Mouse (Mus musculus) inflammation-experienced regulatory T-cells, adult 6 months (primary cell): ENCODE measurements around the gene Tubb4b. TPM values are rescaled to one million over a fixed set of nuclear protein-coding genes. Genes with fewer than 3 reads are reported as not detected.

Experiments
- ATAC-seq: one replicate; pipeline ENCODE4 v1.8.0; 2017
- polyA plus RNA-seq, 3 experiments: library from polyadenylated mRNA; unstranded; fragments of 100-300 nt; shearing (Covaris generic); gene quantifications; one replicate each; pipeline ENCODE4 v1.2.1; 2017

The Tubb4b gene
- polyA plus RNA-seq, 3 experiments from 2014 or later: 90.3 to 208 (median 96.5) TPM

DNA sequence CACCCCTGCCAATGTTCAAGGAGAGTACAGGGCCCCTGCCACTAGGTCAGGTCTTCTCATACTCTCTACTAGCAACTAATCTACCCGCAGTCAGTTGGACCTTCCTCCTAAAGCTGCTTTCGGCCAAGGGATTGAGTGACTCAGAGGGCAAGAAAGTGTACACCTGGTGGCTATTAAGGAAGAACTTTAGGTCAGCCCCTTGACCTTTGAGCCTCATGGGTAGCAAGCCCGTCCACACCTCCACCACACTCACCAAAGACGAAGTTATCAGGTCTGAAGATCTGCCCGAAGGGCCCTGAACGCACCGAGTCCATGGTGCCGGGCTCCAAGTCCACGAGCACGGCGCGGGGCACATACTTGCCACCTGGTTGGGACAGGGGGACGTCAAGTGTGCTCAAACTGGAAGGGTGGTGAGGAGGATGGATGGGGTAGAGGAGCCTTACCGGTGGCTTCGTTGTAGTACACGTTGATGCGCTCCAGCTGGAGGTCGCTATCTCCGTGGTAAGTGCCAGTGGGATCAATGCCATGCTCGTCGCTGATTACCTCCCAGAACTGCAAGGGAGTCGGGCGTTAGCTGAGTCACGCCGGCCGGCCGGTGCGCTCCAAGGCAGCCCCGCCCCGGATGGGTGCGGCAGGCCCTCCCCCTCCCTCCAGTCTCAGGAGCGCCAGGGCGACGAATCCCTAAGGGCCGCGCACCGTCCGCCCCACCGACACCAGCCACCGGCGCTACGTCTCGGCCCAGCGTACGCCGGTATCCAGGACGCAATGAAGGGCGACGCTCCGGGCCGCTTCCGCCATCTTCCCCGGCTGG is 616 bp downstream of the Tubb4b start:
- ATAC-seq: peak; percentile 9

DNA sequence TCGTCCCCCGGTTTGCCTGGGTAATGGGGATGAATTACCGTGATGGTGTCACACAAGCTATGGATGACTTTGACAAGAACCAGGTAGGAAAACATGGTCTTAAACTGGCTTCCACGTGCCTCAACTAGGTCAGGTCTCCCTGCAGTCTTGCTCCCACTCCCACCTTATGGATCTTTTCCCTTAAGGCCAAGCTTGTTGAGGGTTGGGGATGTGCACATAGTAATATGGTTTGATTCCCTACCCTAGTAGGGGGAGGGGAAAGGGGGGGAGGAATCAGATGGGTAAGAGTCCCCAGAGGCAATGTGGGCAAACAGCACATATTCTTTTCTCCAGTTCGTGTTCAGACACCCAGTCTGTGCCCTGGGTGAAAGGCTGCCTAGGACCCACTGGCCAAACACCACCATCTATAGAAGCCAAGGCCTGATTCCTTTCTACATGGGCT is 3.1 kb downstream of the Tubb4b start:
- ATAC-seq: no peak

DNA sequence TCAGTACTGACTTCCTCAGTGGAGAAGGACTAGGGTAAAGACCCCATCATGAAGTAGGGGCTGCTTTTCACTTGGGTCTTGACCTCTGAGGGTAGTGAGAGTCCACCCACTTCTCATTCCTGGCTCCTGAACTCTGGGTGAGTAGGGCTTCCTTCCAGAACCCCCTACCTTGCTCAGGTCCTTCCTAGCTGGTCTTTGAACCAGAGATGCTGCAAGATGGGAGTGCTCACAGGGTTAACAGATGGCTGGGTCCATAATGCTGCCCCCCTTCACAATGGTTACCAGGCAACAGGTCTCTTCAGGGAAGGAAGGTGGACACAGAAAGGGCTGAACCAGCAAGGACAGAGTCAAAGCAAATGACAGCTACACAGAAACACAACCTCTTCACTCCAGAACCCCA is 6.1 kb downstream of the Tubb4b start, which contains the start of gene Fam166a:
Gene Fam166a, plus strand, starts transcription at position 301 of the 400 bp plus-strand sequence.
- no peak for ATAC-seq

DNA sequence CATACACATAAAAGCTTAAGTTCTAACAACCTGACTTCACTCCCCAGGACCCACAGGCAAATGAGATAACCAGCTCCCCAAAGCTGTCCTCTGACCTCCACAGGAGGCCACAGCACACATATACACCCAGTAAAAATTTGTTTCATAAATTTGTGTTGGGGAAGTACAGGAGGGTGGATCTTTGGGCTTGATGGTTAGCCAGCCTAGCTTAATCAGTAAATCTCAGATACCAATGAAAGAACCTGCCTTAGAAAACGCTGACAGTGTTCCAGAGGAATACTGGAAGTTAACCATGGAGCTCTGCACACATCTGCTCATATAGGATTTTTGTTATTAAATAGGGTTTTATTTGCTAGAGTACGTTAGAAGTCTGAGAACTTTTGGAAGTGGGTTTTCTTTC is 6.8 kb downstream of the Tubb4b start:
- no peak for ATAC-seq

DNA sequence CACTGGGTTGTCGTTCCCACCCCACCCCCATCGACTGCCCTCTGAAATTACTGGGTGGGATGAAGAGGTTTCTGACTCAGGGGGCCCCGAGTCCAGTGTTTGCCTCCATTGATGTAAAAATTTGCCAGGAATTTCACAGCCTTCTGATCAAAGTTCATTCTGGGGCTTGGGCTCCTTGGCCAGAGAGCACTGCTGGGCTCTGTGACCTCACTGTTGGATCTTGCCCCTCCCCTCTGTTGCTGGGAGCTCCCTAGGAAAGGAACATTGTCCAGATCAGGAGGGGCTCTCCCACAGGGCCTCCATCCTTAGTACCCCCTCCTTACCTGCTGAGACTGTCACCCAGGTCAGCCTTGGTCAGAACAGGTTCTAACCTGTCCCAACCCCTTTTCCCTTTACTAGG is 10.1 kb downstream of the Tubb4b start, which contains the start of gene Stpg3:
Gene Stpg3, minus strand, starts transcription at position 194 of the 400 bp plus-strand sequence.
- no peak for ATAC-seq

DNA sequence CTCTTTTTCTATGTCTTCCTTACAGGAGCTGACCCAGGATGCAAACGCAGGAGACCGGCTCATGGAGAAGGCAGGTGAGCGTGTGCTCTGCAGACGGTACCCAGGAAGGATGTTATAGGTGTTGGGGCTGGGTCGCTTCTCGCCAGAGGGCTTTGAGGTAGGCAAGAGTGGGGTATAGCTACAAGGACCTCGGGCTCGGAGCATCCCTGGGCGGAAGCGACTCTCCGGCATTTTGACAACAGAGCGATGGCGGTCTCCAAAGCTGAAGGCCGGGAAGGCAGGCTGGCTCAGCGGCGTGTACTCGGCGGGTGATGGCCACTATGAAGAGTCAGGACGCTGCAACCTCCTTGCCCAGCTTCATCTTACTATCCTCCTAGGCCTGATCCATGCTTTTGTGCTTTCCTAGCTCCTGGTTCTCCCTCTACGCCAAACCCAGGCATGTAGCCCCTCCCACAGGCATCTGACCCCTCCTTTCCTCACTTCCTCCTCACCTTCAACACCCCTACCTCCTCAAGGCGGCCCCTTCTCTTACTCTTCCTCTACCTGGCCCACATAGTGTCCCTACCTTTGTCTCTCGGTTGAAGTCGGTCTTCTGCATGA is 11.1 kb downstream of the Tubb4b start:
- ATAC-seq: no peak

DNA sequence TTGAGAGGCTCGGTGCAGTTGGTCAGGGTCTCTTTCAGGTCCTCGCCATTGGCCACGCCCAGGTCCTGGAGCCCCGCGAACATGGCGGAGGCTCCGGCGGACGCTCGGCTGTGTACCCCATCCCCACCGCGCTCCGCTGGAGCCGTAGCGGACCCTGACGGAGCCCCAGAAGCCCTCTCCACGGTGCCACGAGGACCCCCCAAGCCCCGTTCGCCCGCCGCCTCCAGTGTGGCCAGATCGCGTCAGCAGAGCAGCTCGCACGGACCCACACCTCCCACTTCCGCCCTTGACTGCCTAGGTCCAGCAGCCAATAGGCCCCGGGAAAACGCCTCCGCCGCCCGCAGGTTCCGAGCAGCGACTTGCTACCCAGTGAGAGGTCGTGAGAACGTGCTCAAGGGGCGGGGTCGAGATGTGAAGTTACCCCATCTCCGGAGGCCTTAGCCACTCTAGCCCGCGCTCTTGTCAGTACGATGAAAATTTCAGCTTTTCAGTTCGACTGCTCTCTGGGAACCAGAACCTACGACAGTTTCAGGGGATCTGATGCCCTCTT is 13.3 kb downstream of the Tubb4b start, which contains the start of gene Nelfb:
Gene Nelfb, minus strand, starts transcription at position 369 of the 550 bp plus-strand sequence.
- peak; percentile 96 for ATAC-seq

DNA sequence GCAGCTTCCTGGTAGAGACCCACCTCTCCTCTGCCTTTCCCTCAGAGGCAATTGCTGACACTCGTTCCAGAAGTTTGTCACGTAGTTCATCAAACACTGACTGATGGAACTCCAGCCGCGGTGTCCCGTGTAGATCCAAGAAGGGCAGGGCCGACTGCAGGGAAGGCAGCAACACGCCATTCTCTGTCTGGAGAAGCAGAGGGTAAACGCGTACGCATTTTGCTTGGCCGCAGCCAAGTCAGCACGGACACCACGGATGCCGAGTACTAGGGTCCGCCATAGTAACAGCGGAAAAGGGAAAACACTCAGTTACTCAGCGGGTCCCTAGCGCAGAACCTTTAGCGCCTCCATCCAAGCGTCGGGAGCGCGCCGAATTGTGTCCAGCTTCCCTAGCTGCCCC is 13.8 kb downstream of the Tubb4b start:
- ATAC-seq: peak; percentile 18

DNA sequence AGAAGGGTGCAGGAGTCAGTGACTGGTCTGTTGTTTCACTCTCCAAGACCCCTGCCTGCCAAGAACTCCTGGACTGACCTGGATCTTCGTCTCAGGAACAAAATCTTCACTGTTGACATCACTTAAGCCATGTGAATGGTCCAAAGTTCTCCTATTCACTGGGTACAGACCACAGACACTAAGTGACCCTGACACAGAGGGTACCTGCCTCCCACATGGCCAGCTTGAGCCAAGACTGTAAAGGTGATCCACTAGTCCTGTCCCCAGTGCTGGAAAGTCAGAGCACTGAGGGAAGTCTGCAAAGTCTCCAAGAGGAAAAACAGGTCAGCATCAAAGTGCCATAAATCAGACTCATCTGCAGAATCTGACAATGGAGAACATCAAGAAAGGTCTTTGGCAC is 16.9 kb downstream of the Tubb4b start:
- ATAC-seq: no peak

DNA sequence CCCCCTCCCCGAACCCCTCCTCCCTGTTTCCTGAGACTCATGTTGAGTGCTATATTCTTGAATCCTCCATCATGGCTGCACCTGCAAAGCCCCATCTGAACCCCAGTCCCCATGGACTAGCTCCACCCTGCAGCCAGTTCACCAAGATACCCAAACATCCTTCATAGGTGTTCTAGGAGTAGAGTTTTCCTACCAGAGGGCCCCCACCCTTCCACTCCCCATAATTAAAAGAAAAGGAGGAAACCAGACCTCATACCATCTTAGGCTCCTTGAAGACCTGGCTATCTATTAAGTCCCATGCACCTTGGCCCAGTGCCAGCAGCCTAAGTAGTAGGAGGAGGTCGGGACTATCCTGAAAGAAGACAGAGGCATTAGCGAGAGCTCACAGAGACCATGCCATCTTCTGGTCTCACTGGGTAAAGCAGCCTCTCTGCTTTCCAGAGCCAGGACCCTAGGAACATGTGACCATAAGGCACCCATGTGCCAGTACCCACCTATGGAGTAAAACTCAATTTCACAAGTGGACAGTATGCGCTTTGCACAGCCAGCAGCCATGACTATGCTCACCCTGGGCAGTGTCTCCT is 20.8 kb downstream of the Tubb4b start:
- no peak for ATAC-seq

DNA sequence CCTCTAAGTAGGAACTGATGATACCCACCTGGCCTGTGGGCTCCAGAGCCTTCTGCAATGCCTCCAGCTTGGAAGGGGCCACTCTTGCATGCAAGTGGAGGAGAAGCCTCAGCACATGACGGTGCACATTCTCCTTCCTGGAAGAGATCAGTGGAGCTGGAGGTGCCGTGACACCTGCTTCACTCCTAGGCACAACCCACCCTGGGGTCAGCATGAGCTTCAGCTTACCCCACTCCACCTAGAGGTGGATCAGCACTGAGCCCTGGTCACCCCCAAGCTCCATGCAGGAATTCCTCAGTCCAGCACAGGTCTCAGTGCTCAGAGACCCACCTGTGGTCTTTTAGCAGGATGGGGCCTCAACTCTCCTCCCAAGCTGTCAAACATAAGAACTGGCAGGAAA is 23.9 kb downstream of the Tubb4b start:
- no peak for ATAC-seq

DNA sequence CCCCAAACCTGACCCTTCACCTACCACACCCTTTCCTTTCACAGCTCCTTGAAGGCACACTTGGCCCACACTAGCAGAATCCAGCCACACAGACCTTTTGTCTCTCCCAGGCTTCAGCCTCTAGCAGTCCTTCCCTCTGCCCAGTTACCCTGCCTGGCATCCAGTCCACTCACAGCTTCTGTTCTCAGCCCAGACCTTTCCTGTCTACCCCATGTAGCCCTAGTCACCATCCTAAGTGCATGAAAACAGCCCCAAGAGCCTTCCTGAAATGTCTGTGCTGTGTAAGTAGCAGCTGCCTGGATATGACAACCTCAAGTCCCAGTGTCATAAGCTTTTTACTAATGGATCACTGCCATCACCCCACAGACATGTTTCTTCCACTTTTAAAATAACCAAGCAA is 26.6 kb downstream of the Tubb4b start:
- ATAC-seq: no peak

DNA sequence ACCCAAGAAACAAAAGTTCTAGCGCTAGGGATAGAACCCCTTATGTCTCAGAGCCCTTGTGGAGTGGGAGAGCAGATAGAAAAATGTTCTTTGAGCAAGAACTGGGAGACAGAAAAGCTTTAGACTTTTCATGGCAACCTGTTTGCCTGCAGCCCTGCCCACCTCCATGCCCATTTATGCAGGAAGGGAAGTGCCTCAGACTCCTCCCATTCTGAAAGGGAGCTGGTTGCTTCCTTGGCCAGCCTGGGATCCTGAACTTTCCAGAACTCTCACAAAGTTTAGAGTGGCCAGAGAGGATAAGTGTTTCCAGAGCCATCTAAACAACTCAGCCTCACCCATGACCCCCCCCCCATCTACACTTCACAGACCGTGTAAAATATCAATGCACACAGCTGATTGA is 27.3 kb downstream of the Tubb4b start:
- ATAC-seq: no peak

DNA sequence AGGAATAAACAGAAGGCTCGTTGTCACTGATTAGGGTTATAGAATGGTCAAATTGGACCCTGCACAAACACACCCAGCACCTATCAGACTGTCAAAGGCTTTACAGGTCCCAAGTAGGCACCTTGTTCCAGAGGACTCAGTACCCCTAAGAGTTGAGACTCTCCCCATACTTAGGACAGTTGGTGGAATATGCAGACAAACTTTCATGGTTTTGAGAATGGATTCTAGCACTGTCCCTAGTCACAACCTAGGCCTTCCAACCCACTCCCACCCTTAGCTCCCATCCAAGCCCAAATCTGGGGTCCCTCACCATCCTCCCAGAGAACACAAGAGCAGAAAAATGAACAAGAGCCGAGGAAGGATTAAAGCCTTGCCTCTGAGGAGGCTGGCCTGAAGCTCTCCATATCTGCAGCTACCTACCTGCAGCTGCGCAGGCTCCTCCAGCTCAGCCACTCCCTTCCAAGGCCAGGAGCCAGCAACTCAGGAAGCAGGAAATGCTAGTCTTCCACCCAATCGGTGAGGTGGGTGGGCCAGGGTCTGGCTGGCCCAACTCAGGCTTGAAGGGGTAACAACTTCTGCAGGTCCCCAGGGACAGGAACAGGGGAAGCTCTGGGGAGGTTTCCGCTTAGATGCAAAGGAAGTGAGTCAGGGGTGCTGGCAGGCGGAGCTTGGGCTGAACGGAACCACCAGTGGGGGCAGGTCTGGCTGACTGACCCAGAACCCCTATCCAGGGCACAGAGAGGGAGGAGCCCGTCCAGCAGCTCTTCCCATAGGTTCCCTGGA is 28.1 kb downstream of the Tubb4b start, which contains the start of gene Tor4a:
Gene Tor4a, minus strand, starts transcription at position 715 of the 783 bp plus-strand sequence.
- ATAC-seq: peak; percentile 66

DNA sequence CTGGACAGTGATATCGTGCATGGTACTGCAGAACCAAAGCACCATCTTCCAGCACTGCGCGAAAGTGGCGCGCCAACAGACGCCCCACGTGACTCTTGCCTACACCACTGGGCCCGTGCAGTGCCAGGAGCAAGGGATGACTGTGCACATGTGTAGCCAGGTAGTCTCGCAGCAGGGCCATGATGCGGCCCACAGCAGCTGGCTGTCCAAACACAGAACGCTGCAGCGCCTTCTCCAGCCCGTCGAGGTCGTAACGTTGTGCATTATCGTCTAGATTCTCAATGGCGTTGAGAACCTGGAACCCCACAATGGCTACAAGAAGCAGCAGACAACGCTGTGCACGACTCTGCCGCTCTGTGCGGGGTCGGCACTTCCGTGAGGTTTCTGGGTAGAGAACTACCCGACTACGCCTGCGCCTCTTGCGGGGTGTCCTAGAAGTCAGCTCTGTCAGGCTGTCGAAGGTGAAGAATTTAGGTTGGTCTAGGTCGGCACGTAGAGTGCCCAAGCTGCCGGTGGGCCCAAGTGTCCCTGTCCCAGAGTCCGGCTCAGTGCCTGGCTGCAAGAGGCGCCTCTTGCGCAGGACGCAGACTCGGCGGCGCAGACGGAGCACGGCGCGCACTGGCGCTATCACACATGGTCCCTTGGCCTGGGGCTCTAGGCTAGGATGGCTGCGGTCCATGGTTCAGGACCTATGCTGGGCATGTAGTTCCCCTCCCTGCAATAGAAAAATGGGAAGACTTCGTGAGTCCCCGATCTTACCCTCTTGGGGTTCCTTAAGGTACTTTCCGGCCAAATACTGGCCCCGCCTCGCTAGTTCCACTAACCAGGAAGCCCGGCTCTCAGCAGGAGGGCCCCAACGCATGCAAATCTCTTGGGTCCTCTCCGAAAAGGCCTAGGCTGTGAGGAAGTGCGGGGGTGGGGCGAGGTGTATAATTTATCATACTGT is 29.0 kb downstream of the Tubb4b start:
- ATAC-seq: peak; percentile 47

DNA sequence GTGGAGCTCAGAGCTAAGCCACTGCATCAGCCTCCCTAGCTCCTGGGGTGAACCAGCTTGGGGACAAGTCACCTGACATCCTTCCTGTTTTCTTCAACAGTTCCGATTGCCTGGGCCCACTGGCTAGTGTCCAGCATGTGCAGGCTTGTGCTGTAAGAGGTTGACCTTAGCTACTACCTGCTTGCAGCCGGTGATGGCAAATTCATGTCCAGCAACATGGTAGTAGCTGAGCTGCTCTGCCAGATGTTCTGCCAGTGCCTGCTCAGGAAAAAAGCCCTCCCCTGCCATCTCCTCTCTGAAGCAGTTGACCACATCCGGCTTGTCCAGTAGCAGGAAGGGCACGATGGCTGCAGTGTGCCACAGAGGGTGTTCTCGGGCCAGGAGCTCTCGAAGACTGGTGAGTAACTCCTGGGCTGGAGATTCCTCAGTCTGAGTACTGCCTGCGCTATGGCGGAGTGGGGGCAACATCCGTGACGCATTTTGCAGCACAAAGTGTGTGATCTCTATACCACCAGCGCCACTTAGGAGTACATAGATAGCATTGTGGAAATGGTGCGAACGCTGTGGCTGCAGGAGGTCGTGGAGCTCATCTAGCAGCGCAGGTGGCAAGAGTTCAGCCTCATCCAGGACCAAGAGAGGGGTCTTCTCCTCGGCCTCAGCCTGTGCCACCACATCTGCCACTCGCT is 29.9 kb downstream of the Tubb4b start:
- no peak for ATAC-seq

DNA sequence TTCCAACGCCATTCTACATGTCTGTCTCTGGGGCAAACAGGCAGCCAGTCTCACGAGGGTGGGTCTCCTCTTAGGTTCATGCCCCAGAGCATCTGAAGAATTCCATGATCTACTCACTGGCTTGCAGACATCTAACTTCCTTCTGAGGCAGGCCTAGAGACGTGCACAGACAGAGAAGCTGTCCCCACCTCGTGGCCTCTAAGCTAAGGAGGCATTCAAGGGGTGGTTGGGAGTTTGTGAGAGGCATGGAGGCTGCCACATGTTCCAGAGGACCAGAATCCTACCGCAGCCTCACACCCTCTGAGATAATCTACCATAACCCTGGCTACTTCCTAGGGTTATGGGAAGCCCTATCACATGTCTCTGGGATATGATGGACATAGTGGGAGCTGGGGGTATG is 30.5 kb downstream of the Tubb4b start:
- ATAC-seq: no peak

DNA sequence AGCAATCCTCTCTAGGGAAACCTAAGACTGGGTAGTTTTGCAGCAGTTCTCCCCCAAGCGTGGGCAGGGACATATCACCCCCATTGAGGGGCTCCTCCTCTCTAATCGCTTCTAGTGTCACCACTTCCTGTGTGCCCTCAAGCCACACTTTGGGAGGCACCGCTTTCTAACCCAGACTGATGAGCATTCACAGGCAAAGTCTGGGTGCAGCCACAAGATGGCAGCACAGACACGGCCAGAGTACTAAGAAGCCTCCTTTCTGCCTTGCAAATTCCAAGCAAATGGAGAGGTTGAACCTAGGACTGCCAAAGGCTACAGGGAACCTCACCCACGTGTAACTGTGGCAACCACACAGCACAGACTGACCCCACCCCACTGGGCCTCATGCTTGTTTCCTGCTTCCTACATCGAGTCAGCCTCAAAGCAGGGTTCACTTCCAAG is 31.2 kb downstream of the Tubb4b start:
- ATAC-seq: peak; percentile 76

DNA sequence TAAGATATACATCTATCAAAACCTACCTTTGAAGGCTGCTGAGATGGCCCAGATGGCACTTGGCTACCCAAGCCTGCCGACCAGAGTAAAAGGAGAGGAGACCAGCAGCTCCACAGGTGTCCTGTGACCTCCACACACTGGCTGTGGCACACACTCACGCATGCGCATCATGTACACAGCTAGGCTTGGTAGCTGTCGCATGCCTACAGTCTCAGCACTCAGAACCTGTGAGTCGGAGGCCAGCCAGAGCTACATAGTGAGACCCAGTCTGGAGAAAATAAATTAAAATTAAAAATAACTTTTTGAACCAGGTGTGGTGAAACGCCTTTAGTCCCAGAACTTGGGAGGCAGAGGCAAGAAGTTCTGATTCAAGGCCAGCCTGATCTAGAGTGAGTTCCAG is 36.7 kb downstream of the Tubb4b start:
- no peak for ATAC-seq

DNA sequence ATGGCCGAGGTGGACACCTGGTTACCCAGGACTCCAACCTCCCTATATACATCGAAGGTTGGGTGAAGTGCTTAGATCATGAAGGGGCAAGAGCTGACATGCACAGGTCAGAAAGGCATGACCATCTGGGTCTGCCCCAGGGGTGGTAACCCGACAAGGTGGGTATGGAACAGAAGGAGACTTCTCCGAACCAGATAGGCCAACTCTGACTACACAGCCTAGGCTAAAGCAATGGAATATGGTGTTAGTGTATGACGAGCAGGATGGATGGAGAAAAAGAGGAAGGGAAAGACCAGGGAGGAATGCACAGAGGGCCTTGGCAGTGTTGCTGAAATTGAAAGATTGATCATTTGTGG is 37.9 kb downstream of the Tubb4b start:
- no peak for ATAC-seq
